Mouse (Mus musculus) brain, adult 2 months (tissue): ENCODE results near the gene 1600014C23Rik.

Experiments used
- DNase-seq: peaks from one replicate; pipeline ENCODE4 v3.0.0; 2011; ENCODE audit warnings: low read depth, low spot score

The 1600014C23Rik gene

GRCm38 (mm10) chr17:45690044-45690443 is 43.6 kb downstream of the 1600014C23Rik start:
- no peak for DNase-seq

- DNase-seq, result no peak
These were observed 44.5 kb downstream of the 1600014C23Rik start for GRCm38 (mm10) chr17:45689120-45689519.

GRCm38 (mm10) chr17:45686716-45687115 is 46.9 kb downstream of the 1600014C23Rik start, which contains the start of gene Tmem63b:
Gene Tmem63b, minus strand, starts transcription at chr17:45686905.
- no peak for DNase-seq

GRCm38 (mm10) chr17:45686093-45686619 is 47.5 kb downstream of the 1600014C23Rik start, which contains the start of gene Mrpl14:
Gene Mrpl14, plus strand, starts transcription at chr17:45686322.
- DNase-seq, result peak; percentile 96

- peak; percentile 52 for DNase-seq
These were observed 48.2 kb downstream of the 1600014C23Rik start for GRCm38 (mm10) chr17:45685171-45686092.

GRCm38 (mm10) chr17:45684667-45685131 is 48.9 kb downstream of the 1600014C23Rik start:
- no peak for DNase-seq
